Mouse (Mus musculus) embryonic fibroblast, embryonic 13.5 days (primary cell): ENCODE measurements at regions not wholly inside any gene's neighbourhood (a gene's known extent, or its start where the extent isn't known, plus 50 kb on each side); places are given as distances from the start of the nearest gene placed in this dataset.

Experiments
- CTCF ChIP-seq: IDR thresholded peaks from 2 replicates; pipeline ENCODE4 v1.5.1; 2011; ENCODE audit warnings: mild to moderate bottlenecking, control low read depth, low read length, moderate library complexity, borderline replicate concordance; ENCODE audit not compliant: insufficient read depth
- POLR2A ChIP-seq: IDR thresholded peaks from 2 replicates; pipeline ENCODE4 v1.6.1; 2011; ENCODE audit warnings: low read depth, mild to moderate bottlenecking, control low read depth, low read length, moderate library complexity

DNA sequence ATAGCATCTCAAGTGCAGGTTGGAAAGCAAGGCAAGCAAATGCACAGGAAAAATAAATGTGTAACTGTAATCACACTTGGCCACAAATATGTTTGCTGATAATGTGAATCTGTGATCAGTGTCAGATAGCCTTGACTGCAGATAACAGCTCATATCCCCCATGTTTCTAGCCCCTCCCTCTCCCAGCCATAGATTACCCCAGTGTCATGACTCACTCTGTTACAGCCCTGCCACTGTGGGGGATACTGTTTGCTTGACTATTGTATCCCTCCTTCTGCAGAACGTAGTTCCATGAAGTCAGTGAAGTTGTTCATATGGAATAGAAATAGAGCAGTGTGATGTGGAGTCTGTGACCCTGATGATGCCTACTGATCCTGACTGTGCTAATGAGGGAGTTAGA, 351.6 kb upstream of the Sel1l start:
- no peak for TF ChIP-seq CTCF
- TF ChIP-seq POLR2A: no peak
